Mouse (Mus musculus) forebrain, embryonic 13.5 days (tissue): ENCODE data around the gene Psmd3. TPM values are rescaled to one million over a fixed set of nuclear protein-coding genes. Genes with fewer than 3 reads are reported as not detected.
A peak's percentile ranks its signal among the peaks of the same experiment; 100 is the strongest.

Source experiments
- ATAC-seq: fragments of 200-750 bp; cut with Nextera tagmentation; 2 replicates; pipeline ENCODE4 v1.8.0; 2017
- H3K27ac ChIP-seq: fragments of 300-500 bp; sonication (generic); 2 replicates; pipeline ENCODE4 v1.5.1; 2015; ENCODE audit warnings: inconsistent platforms, mild to moderate bottlenecking, moderate library complexity
- H3K27me3 ChIP-seq: fragments of 300-500 bp; sonication (generic); 2 replicates; pipeline ENCODE4 v1.6.1; 2015; ENCODE audit warnings: mild to moderate bottlenecking, inconsistent platforms
- H3K36me3 ChIP-seq: fragments of 300-500 bp; sonication (generic); 2 replicates; pipeline ENCODE4 v1.6.1; 2015; ENCODE audit warnings: mild to moderate bottlenecking, inconsistent platforms; ENCODE audit not compliant: poor library complexity, severe bottlenecking
- H3K4me1 ChIP-seq: fragments of 300-500 bp; sonication (generic); 2 replicates; pipeline ENCODE4 v1.6.1; 2015; ENCODE audit warnings: inconsistent platforms
- H3K4me2 ChIP-seq: fragments of 300-500 bp; sonication (generic); 2 replicates; pipeline ENCODE4 v1.6.1; 2015; ENCODE audit warnings: inconsistent platforms, mild to moderate bottlenecking, moderate library complexity
- H3K4me3 ChIP-seq: fragments of 300-500 bp; sonication (generic); 2 replicates; pipeline ENCODE4 v1.5.1; 2015; ENCODE audit warnings: mild to moderate bottlenecking, inconsistent platforms
- H3K9ac ChIP-seq: fragments of 300-500 bp; sonication (generic); 2 replicates; pipeline ENCODE4 v1.6.1; 2015; ENCODE audit warnings: mild to moderate bottlenecking, inconsistent platforms
- H3K9me3 ChIP-seq: fragments of 300-500 bp; sonication (generic); replicated peaks from 2 replicates; pipeline ENCODE4 v1.6.1; 2016; ENCODE audit warnings: inconsistent platforms
- WGBS: fragments of 180-500 bp; shearing (Covaris S2); methylation state at CpG from one replicate; pipeline ENCODE4 v1.1.7; 2015; 5-methylcytosine and 5-hydroxymethylcytosine counted together
- polyA plus RNA-seq: library from polyadenylated mRNA; unstranded; fragments of >200 nt; fragmentation: Nextera tagmentation; extraction: Ambion mirVana; gene quantifications from 2 replicates; pipeline ENCODE4 v1.2.1, GENCODE M21; 2015

Gene Psmd3
- polyA plus RNA-seq, 1 experiment from 2014 or later: 187 TPM

DNA sequence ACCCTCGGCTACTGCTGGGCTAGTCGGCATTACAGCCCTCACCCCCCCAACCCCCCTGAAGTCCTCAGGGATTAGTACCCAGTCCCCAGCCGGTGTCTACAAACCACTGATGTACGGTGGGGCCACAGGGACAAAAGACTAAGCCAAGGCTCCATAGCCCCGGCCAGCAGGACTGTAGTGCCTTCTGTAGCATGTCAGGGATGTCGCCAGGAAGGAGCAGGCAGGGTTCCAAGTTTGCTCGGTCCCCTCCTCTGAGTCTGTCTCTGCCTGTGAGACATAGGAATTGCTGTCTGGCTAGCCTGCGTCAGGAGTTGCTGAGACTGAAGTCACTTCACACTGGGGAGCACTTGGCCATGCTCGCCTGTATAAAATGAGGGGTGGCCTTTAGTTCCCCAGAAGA lies 11.9 kb downstream of the Psmd3 start:
- no peak for ATAC-seq
- Histone ChIP-seq H3K9ac (no peak overlapping the region), H3K9me3 (no peaks in the 10 kb centered on the region), H3K4me2 (no peak overlapping the region), H3K4me1 (no peaks in the 10 kb centered on the region), H3K4me3 (no peak overlapping the region), H3K27me3 (no peaks in the 10 kb centered on the region), H3K36me3 (peaks cover 76% of the 10 kb centered on the region), H3K27ac (no peak overlapping the region)
- WGBS: 84% methylated on average over 9 of the region's 9 CpGs

DNA sequence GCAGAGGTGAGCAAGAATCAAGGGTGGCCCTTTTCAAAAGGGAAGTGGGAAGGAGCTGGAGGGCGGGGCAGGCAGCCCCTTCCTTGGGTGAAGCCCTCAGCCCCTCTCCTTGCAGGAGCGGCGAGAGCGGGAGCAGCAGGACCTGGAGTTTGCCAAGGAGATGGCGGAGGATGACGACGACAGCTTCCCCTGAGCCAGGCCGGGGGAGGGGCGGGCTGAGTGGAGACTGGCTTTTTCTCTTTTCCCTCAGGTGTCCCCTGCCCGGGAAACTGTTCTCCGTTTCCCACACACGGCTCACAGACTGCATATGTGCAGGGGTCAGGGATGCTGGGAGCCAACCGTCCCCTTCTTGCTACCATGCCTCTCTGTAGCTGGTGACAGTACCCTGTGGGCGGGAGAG lies 13.1 kb downstream of the Psmd3 start:
- no peak overlapping the region; the same call in 1 of the 2 replicates for H3K9ac ChIP-seq

DNA sequence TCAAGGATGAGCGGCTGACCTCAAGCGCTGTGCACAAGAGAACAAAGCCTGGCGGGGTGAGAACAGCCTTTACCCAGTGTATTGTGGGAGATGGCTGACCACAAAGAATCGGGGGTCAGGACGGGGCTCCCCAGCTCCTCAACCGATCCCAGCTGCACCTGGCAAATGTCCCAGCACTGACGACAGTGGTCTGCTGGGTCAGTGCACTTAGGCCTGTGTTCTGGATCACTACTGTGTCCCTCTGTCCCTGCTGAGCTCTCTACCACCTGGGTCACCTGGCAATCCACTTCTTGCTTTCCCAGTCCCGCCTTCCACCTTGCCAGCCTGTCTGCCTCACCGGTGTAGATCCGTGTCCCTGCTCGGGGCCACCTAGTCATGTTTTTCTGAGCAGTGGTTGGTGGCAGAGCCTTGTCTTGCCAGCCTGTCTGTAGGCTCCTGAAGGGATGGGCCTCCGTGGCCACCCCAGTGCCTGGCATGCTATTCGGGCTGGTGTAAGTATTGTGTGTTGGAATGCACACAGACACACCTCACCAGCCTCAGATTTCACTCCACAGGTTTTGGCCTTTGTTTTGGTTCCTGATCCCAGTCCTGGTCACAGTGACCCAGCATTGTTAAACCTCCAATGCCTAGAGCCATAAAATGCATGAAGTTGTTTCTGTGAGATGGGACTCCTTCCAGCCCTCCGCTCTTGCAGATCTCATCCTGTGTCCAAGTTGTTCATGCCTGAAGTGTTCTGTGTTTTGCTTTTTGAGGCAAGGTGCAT lies 14.3 kb downstream of the Psmd3 start:
- 91% methylated on average over 14 of the region's 14 CpGs for WGBS
- H3K9ac ChIP-seq: no peak overlapping the region
- no peaks in the 10 kb centered on the region for H3K27me3 ChIP-seq
- no peaks in the 10 kb centered on the region for H3K9me3 ChIP-seq
- ATAC-seq: no peak
- H3K36me3 ChIP-seq: peaks cover 52% of the 10 kb centered on the region
- H3K27ac ChIP-seq: no peak overlapping the region
- no peaks in the 10 kb centered on the region for H3K4me1 ChIP-seq
- H3K4me3 ChIP-seq: no peak overlapping the region
- H3K4me2 ChIP-seq: no peak overlapping the region

More for the DNA sequence above, 13.1 kb downstream of the Psmd3 start:
- Histone ChIP-seq H3K27ac (no peak overlapping the region), H3K36me3 (peaks cover 65% of the 10 kb centered on the region), H3K9me3 (no peaks in the 10 kb centered on the region), H3K4me3 (no peak overlapping the region), H3K27me3 (no peaks in the 10 kb centered on the region), H3K4me1 (no peaks in the 10 kb centered on the region), H3K4me2 (no peak overlapping the region)
- 71% methylated on average over 14 of the region's 14 CpGs for WGBS
- ATAC-seq: no peak

DNA sequence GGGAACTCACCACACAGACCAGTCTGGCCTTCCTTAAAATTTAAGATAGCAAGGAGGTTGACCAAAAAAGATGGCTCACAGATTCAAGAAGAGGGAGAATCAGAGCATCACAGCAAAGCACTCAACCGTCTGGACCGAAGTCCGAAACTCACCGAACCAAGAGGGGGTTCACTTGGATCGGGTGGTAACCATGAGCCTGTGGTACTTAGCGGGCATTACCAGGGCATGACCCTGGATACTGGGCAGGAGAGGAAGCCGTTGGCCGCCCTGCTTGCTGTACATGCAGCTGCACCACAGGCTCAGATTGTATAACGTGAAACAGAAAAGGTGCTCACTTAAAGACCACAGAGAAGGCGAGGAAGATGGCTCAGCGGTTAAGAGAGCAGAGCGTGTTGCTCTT lies 14.9 kb downstream of the Psmd3 start:
- WGBS: 91% methylated on average over 12 of the region's 12 CpGs
- no peak overlapping the region for H3K27ac ChIP-seq

DNA sequence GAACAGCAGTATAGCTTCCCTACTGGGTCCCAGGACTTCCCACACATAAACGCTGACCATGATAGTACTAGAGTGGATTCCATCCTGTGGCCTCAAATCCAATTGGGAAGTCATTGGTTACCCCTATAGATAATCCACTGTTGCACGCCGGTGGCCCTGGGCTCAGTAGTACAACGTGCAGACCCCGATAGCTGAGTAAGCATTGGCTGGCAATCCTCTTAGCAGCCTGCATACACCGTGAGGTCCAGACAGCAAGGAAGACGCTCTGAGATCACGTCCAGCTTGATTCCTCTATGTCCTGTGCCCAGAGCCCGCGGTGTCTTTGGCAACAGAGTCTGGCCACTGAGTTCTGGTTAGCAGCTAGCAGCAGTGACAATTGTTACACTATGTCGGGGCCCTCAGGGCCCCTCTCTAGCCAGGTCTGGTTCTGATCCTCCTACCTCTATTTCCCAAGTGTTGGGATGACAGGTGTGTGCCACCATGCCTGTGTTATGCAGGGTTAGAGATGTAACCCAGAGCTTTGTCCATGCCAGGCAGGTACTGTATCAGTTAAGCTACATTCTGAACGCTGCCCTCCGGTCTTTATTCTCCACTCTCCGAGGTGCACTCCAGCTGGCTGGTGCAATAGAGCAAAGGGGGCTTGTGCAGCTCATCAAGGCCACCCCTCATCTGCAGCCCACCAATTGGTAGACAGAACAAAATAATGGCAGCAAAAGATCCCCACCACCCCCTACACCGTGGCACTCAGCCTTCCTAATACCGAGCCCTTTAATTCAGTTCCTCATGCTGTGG lies 16.7 kb downstream of the Psmd3 start:
- Histone ChIP-seq H3K4me3 (no peak overlapping the region), H3K4me2 (no peak overlapping the region), H3K27me3 (no peaks in the 10 kb centered on the region), H3K9me3 (no peaks in the 10 kb centered on the region), H3K4me1 (0 out of 2 replicates have a peak, but pooled peaks cover 6% of the 10 kb centered on the region), H3K36me3 (peaks cover 36% of the 10 kb centered on the region), H3K27ac (no peak overlapping the region), H3K9ac (no peak overlapping the region)
- 89% methylated on average over 16 of the region's 16 CpGs for WGBS
- ATAC-seq: no peak

More for the DNA sequence above, 14.9 kb downstream of the Psmd3 start:
- H3K27me3 ChIP-seq: no peaks in the 10 kb centered on the region
- no peaks in the 10 kb centered on the region for H3K9me3 ChIP-seq
- no peak for ATAC-seq
- no peak overlapping the region for H3K9ac ChIP-seq
- H3K4me1 ChIP-seq: 0 out of 2 replicates have a peak, but pooled peaks cover under 1% of the 10 kb centered on the region
- peaks cover 47% of the 10 kb centered on the region for H3K36me3 ChIP-seq
- no peak overlapping the region for H3K4me3 ChIP-seq
- H3K4me2 ChIP-seq: no peak overlapping the region

DNA sequence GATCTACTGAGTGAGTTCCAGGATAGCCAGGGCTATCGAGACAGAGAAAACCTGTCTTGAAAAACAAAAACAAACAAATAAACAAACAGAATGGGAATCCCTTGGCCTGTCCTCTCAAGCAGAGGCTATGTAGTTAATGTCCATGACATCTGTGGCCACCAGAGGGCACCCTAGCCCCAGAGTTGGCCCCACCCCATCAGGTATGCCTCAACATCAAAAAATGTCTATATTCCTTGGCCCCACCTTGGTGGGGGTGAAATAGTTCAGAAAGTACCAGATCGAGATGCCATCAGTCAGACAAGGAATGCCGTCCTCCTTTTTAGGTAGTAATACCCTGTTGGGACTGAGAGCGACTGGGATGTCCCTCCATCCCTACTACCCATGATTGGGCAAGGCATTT lies 17.6 kb downstream of the Psmd3 start:
- Histone ChIP-seq H3K27me3 (no peaks in the 10 kb centered on the region), H3K27ac (no peak overlapping the region), H3K4me1 (0 out of 2 replicates have a peak, but pooled peaks cover 6% of the 10 kb centered on the region), H3K4me2 (no peak overlapping the region), H3K9me3 (no peaks in the 10 kb centered on the region), H3K36me3 (peaks cover 36% of the 10 kb centered on the region), H3K4me3 (no peak overlapping the region), H3K9ac (no peak overlapping the region)
- ATAC-seq: no peak
- WGBS: 54% methylated on average over 4 of the region's 4 CpGs

DNA sequence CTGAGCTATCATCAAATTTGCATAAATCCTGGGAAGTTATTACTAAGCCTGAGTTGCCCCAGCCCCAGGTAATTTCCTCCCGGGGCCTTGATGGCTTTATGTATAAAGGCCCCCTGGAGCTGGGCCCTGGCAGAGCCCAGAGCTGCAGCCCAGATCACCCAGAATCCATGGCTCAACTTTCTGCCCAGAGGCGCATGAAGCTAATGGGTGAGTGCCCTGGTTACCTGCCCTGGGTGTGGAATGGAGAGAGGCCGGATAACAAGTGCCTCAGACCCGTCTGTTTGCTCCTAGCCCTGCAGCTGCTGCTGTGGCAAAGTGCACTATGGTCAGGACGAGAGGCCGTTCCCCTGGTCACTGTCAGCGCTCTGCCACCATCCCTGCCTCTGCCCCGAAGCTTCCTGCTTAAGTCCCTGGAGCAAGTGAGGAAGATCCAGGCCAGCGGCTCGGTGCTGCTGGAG lies 18.9 kb downstream of the Psmd3 start, which contains the start of gene Csf3:
Csf3 (plus strand) TSS at position 51 of the 458 bp plus-strand sequence.
- no peak for ATAC-seq
- 0 out of 2 replicates have a peak within 1 kb of the TSS, but pooled peaks have one; percentile 30 for H3K9ac ChIP-seq
- no peaks in the 10 kb centered on the region for H3K9me3 ChIP-seq
- H3K4me2 ChIP-seq: no peak within 1 kb of the TSS
- peaks cover 36% of the 10 kb centered on the region for H3K36me3 ChIP-seq
- no peak within 1 kb of the TSS for H3K27ac ChIP-seq
- H3K4me1 ChIP-seq: 0 out of 2 replicates have a peak, but pooled peaks cover 6% of the 10 kb centered on the region
- 36% methylated on average over 10 of the region's 10 CpGs for WGBS
- no peaks in the 10 kb centered on the region for H3K27me3 ChIP-seq
- H3K4me3 ChIP-seq: no peak within 1 kb of the TSS

DNA sequence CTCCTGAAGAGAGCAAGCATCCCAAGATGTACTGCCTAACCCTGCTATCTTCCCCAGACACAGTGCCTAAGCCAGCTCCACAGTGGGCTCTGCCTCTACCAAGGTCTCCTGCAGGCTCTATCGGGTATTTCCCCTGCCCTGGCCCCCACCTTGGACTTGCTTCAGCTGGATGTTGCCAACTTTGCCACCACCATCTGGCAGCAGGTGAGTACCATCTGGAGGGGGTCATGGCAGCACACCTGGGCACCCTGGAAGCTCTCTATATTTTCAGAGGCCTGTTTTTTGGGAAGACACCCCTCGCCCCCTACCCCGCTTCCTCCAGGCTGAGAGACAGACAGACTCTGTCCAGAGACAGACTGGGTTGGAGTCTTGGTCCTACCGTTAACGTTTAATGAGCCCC lies 20.0 kb downstream of the Psmd3 start:
- no peak for ATAC-seq
- 0 out of 2 replicates have a peak, but pooled peaks cover 6% of the 10 kb centered on the region for H3K4me1 ChIP-seq
- H3K36me3 ChIP-seq: peaks cover 41% of the 10 kb centered on the region
- H3K4me3 ChIP-seq: no peak overlapping the region
- 64% methylated on average over 5 of the region's 5 CpGs for WGBS
- no peak overlapping the region for H3K4me2 ChIP-seq
- no peak overlapping the region for H3K9ac ChIP-seq
- no peaks in the 10 kb centered on the region for H3K27me3 ChIP-seq
- H3K9me3 ChIP-seq: no peaks in the 10 kb centered on the region
- no peak overlapping the region for H3K27ac ChIP-seq

DNA sequence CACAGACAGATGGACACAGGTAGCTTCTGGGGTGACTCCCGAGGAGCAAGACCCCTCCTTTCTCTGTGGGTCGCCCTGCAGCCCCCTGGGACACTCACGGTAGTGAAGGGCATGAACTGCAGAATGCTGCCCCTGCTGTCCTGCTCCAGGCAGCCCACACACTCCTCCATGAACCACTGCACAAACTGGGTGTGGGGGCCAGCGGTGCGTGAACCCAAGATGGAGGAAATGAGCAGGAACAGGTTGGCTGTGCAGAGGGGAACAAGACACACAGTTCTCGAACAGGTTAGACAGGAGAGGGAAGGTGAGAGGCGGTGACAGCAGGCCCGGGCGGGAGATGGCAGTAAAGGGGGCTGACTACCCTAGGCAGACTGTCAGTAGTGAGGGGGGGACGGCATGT lies 22.7 kb downstream of the Psmd3 start:
- WGBS: 87% methylated on average over 10 of the region's 10 CpGs
- H3K4me3 ChIP-seq: no peak overlapping the region
- no peaks in the 10 kb centered on the region for H3K27me3 ChIP-seq
- 0 out of 2 replicates have a peak, but pooled peaks cover 6% of the 10 kb centered on the region for H3K4me1 ChIP-seq
- H3K4me2 ChIP-seq: no peak overlapping the region
- H3K36me3 ChIP-seq: peaks cover 68% of the 10 kb centered on the region
- no peak overlapping the region for H3K27ac ChIP-seq
- no peak for ATAC-seq
- peak overlapping the region; percentile 26; the same call in 1 of the 2 replicates for H3K9ac ChIP-seq
- H3K9me3 ChIP-seq: no peaks in the 10 kb centered on the region

DNA sequence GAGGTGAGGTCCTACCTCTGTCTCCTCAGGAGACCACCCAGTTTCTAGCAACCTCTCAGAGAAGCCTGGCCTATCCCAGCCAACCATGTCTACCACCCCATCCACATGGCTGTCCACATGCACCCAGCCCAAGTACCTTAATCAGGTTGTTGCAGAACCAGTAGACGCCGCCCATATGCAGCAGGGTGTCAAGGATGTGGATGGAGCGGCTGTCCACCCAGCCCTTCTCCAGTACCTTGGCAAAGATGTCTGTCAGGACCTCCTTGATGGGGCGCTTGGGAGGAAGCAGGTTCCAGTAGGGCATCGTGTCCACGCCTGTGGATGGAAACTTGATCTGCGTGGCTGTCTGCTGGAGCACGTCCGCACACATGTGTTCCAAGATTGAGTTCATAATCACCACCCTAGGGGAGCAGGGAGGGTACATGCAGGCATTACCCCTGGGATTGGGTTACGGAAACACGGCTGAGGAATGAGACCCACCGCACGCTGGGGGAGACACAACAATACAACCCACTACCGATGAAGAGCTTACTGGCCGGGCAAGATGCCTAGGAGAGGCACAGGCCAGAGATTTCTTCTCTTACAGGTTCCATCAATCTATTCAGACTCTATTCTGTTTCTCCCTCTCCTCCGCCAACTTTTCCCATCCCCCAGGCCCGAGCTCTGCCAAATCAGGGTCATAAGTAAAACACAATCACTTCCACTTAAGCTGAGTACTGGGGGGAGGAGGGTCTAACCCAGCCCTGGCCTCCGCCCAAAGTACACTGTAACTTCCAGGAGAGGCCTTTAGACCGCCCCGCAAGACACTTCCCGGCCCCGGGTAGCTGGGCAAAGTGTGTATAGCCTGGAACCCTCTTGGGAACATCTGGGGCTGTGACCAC lies 25.3 kb downstream of the Psmd3 start:
- no peak overlapping the region for H3K4me3 ChIP-seq
- no peaks in the 10 kb centered on the region for H3K27me3 ChIP-seq
- H3K27ac ChIP-seq: no peak overlapping the region
- no peak for ATAC-seq
- no peaks in the 10 kb centered on the region for H3K9me3 ChIP-seq
- peaks cover 89% of the 10 kb centered on the region for H3K36me3 ChIP-seq
- no peak overlapping the region for H3K9ac ChIP-seq
- WGBS: 92% methylated on average over 22 of the region's 22 CpGs
- H3K4me1 ChIP-seq: 0 out of 2 replicates have a peak, but pooled peaks cover under 1% of the 10 kb centered on the region
- no peak overlapping the region for H3K4me2 ChIP-seq

DNA sequence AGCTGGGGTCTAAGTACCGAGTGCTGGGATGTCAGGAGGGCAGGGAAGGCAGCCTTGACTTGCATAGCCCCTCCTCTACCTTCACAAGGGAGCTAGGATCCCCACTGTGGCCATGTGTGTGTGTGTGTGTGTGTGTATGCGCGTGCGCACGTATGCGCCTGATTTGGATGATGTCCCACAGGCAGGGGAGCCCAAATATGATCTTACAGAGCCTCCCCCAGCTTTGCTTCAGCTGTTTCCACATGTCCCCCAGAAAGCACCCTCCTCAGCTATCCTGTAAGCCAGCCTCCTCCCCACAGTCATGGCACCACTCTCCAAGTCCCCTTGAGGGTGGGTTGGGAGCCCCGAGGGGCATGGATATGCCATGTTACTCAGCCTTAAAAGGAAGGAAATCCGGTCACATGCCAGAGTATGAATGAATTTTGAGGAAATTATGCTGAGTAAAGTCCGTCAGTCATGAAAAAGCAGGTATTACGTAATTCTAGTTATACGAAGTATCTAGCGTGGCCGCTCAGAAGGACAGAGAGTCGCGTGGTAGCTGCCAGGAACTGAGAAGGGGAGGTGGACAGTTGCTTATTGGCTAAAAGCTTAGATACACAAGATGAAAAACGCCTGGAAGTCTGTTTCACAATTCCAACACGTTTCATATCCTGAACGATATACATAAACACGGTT lies 26.1 kb downstream of the Psmd3 start:
- no peaks in the 10 kb centered on the region for H3K27me3 ChIP-seq
- no peaks in the 10 kb centered on the region for H3K9me3 ChIP-seq
- no peak overlapping the region for H3K4me2 ChIP-seq
- H3K9ac ChIP-seq: no peak overlapping the region
- H3K4me1 ChIP-seq: no peaks in the 10 kb centered on the region
- H3K27ac ChIP-seq: no peak overlapping the region
- no peak for ATAC-seq
- 91% methylated on average over 19 of the region's 19 CpGs for WGBS
- no peak overlapping the region for H3K4me3 ChIP-seq
- H3K36me3 ChIP-seq: peaks cover 95% of the 10 kb centered on the region
